Mouse (Mus musculus) MEL (cell line): ENCODE measurements around the gene Atg5. TPM values are rescaled to one million over a fixed set of nuclear protein-coding genes. Genes with fewer than 3 reads are reported as not detected.

Experiments used
- DNase-seq: peaks from one replicate; pipeline ENCODE4 v3.0.0; 2011; ENCODE audit warnings: low read depth, low spot score
- H3K27ac ChIP-seq: 2 replicates; pipeline ENCODE4 v1.5.1; 2012; ENCODE audit warnings: low read depth, mild to moderate bottlenecking, control low read depth, low read length, moderate library complexity; ENCODE audit not compliant: control insufficient read depth
- H3K27me3 ChIP-seq, 2 experiments: fragments of 150-350 bp in 1 of 2; sonication (generic) in 1 of 2; 2 replicates each; pipeline ENCODE4 v1.6.1; 2012; ENCODE audit warnings: low read length in 2 of 2, mild to moderate bottlenecking in 2 of 2, improper control_type of control experiment in 1 of 2, moderate library complexity in 1 of 2; ENCODE audit not compliant: insufficient read depth in 2 of 2, control insufficient read depth in 1 of 2
- H3K36me3 ChIP-seq, 2 experiments: 2 replicates each; pipeline ENCODE4 v1.6.1; 2012 to 2014; ENCODE audit warnings: low read length in 2 of 2, improper control_type of control experiment in 1 of 2, inconsistent platforms in 1 of 2, mild to moderate bottlenecking in 1 of 2; ENCODE audit not compliant: insufficient read depth in 2 of 2, control insufficient read depth in 1 of 2
- H3K4me1 ChIP-seq, 2 experiments: fragments of 150-350 bp in 1 of 2; sonication (generic) in 1 of 2; 2 replicates each; pipeline ENCODE4 v1.6.1; 2012; ENCODE audit warnings: low read length in 2 of 2, improper control_type of control experiment in 1 of 2, mild to moderate bottlenecking in 1 of 2; ENCODE audit not compliant: insufficient read depth in 2 of 2, control insufficient read depth in 1 of 2
- H3K4me3 ChIP-seq, 2 experiments: fragments of 150-350 bp in 1 of 2; sonication (generic) in 1 of 2; 2 replicates each; pipeline ENCODE4 v1.5.1; 2012; ENCODE audit warnings: low read depth in 2 of 2, low read length in 2 of 2, mild to moderate bottlenecking in 2 of 2, moderate library complexity in 2 of 2, control low read depth in 1 of 2, improper control_type of control experiment in 1 of 2; ENCODE audit not compliant: control insufficient read depth in 1 of 2, insufficient read depth in 1 of 2
- H3K79me2 ChIP-seq: 2 replicates; pipeline ENCODE4 v1.6.1; 2012; ENCODE audit warnings: mild to moderate bottlenecking, low read length, moderate library complexity; ENCODE audit not compliant: control insufficient read depth, poor library complexity, insufficient read depth
- H3K9ac ChIP-seq: 2 replicates; pipeline ENCODE4 v1.6.1; 2012; ENCODE audit warnings: low read depth, mild to moderate bottlenecking, control low read depth, low read length, moderate library complexity; ENCODE audit not compliant: control insufficient read depth, poor library complexity, severe bottlenecking
- H3K9me3 ChIP-seq: fragments of 150-350 bp; sonication (generic); replicated peaks from 2 replicates; pipeline ENCODE4 v1.6.1; 2012; ENCODE audit warnings: mild to moderate bottlenecking, low read length, improper control_type of control experiment, moderate library complexity; ENCODE audit not compliant: insufficient read depth
- CHD2 ChIP-seq: IDR thresholded peaks from 2 replicates; pipeline ENCODE4 v1.6.1; 2011; ENCODE audit warnings: low read length, improper control_type of control experiment
- CTCF ChIP-seq, 3 experiments: IDR thresholded peaks in 2 of 3; conservative IDR thresholded peaks in 1 of 3; 2 replicates each; pipeline ENCODE4 v1.5.1; 2011 to 2012; ENCODE audit warnings: low read length in 3 of 3, low read depth in 2 of 3, mild to moderate bottlenecking in 2 of 3, improper control_type of control experiment in 1 of 3, inconsistent platforms in 1 of 3, mixed read lengths in 1 of 3, moderate library complexity in 1 of 3; ENCODE audit not compliant: control insufficient read depth in 1 of 3, insufficient read depth in 1 of 3, poor library complexity in 1 of 3, severe bottlenecking in 1 of 3
- E2F4 ChIP-seq: IDR thresholded peaks from 2 replicates; pipeline ENCODE4 v1.6.1; 2011; ENCODE audit warnings: low read depth, low read length, improper control_type of control experiment, borderline replicate concordance
- EP300 ChIP-seq, 2 experiments: IDR thresholded peaks; 2 replicates each; pipeline ENCODE4 v1.6.1; 2011; ENCODE audit warnings: improper control_type of control experiment in 2 of 2, low read length in 2 of 2, low read depth in 1 of 2, mild to moderate bottlenecking in 1 of 2
- GABPA ChIP-seq: IDR thresholded peaks from 2 replicates; pipeline ENCODE4 v1.6.1; 2012; ENCODE audit warnings: low read depth, mild to moderate bottlenecking, inconsistent platforms, low read length, improper control_type of control experiment, moderate library complexity
- HCFC1 ChIP-seq: IDR thresholded peaks from 2 replicates; pipeline ENCODE4 v1.6.1; 2012; ENCODE audit warnings: low read depth, mild to moderate bottlenecking, inconsistent platforms, low read length, improper control_type of control experiment, moderate library complexity
- JUND ChIP-seq: IDR thresholded peaks from 2 replicates; pipeline ENCODE4 v1.6.1; 2011; ENCODE audit warnings: low read depth, mild to moderate bottlenecking, improper control_type of control experiment, low read length
- KAT2A ChIP-seq: conservative IDR thresholded peaks from 2 replicates; pipeline ENCODE4 v1.6.1; 2012; ENCODE audit warnings: low read depth, low read length, improper control_type of control experiment, inconsistent platforms
- MAX ChIP-seq: IDR thresholded peaks from 2 replicates; pipeline ENCODE4 v1.6.1; 2011; ENCODE audit warnings: low read length, improper control_type of control experiment
- MEF2A ChIP-seq: IDR thresholded peaks from 2 replicates; pipeline ENCODE4 v1.6.1; 2014; ENCODE audit warnings: low read depth, mild to moderate bottlenecking, inconsistent platforms, low read length, improper control_type of control experiment; ENCODE audit not compliant: poor library complexity, insufficient replicate concordance, severe bottlenecking; ENCODE audit errors: extremely low read depth
- MXI1 ChIP-seq: IDR thresholded peaks from 2 replicates; pipeline ENCODE4 v1.6.1; 2011; ENCODE audit warnings: mild to moderate bottlenecking, low read depth, low read length, improper control_type of control experiment
- MYC ChIP-seq: IDR thresholded peaks from 2 replicates; pipeline ENCODE4 v1.6.1; 2011; ENCODE audit warnings: low read depth, mild to moderate bottlenecking, low read length, improper control_type of control experiment, moderate library complexity
- POLR2AphosphoS2 ChIP-seq: IDR thresholded peaks from 2 replicates; pipeline ENCODE4 v1.6.1; 2011; ENCODE audit warnings: low read length, improper control_type of control experiment
- POLR2AphosphoS5 ChIP-seq: IDR thresholded peaks from 2 replicates; pipeline ENCODE4 v1.6.1; 2012; ENCODE audit warnings: low read depth, borderline replicate concordance, mild to moderate bottlenecking, inconsistent platforms, low read length, moderate library complexity, mixed read lengths
- RAD21 ChIP-seq: IDR thresholded peaks from 2 replicates; pipeline ENCODE4 v1.6.1; 2011; ENCODE audit warnings: mild to moderate bottlenecking, low read depth, low read length, improper control_type of control experiment
- RCOR1 ChIP-seq: IDR thresholded peaks from 2 replicates; pipeline ENCODE4 v1.6.1; 2012; ENCODE audit warnings: low read depth, mild to moderate bottlenecking, inconsistent platforms, low read length, improper control_type of control experiment
- TBP ChIP-seq: IDR thresholded peaks from 2 replicates; pipeline ENCODE4 v1.8.0; 2011; ENCODE audit warnings: low read depth, low read length, improper control_type of control experiment
- UBTF ChIP-seq: IDR thresholded peaks from 2 replicates; pipeline ENCODE4 v1.6.1; 2012; ENCODE audit warnings: low read depth, mild to moderate bottlenecking, inconsistent platforms, low read length, improper control_type of control experiment, moderate library complexity, borderline replicate concordance; ENCODE audit not compliant: insufficient read depth
- USF1 ChIP-seq: IDR thresholded peaks from 2 replicates; pipeline ENCODE4 v1.6.1; 2014; ENCODE audit warnings: low read depth, mild to moderate bottlenecking, inconsistent platforms, low read length, improper control_type of control experiment, moderate library complexity
- USF2 ChIP-seq, 2 experiments: IDR thresholded peaks; 2 replicates each; pipeline ENCODE4 v1.6.1; 2011 to 2012; ENCODE audit warnings: improper control_type of control experiment in 2 of 2, low read length in 2 of 2, borderline replicate concordance in 1 of 2, inconsistent platforms in 1 of 2, low read depth in 1 of 2, mild to moderate bottlenecking in 1 of 2; ENCODE audit not compliant: insufficient read depth in 1 of 2
- ZC3H11A ChIP-seq: IDR thresholded peaks from 2 replicates; pipeline ENCODE4 v1.6.1; 2012; ENCODE audit warnings: low read depth, mild to moderate bottlenecking, inconsistent platforms, low read length, improper control_type of control experiment
- ZMIZ1 ChIP-seq: IDR thresholded peaks from 2 replicates; pipeline ENCODE4 v1.6.1; 2012; ENCODE audit warnings: low read depth, mild to moderate bottlenecking, inconsistent platforms, low read length, improper control_type of control experiment, moderate library complexity
- ZNF384 ChIP-seq: IDR thresholded peaks from 2 replicates; pipeline ENCODE4 v1.6.1; 2012; ENCODE audit warnings: low read depth, mild to moderate bottlenecking, inconsistent platforms, low read length, improper control_type of control experiment
- polyA plus RNA-seq, 2 experiments: library from polyadenylated mRNA; stranded (reverse) in 1 of 2; unstranded in 1 of 2; fragments of >175 nt in 1 of 2; fragments of >200 nt in 1 of 2; gene quantifications; 2 replicates each; pipeline versions ENCODE4 v1.2.1 to v1.2.4; 2012; ENCODE audit warnings: low replicate concordance in 2 of 2, low read depth in 1 of 2; ENCODE audit not compliant: insufficient read length in 2 of 2, insufficient read depth in 1 of 2, missing spikeins in 1 of 2
- total RNA-seq: library from RNA; depleted of rRNA; stranded (reverse); fragments of 300-350 nt; gene quantifications from 2 replicates; pipeline ENCODE4 v1.2.3, GENCODE M21; 2012

Gene Atg5
- total and polyA plus RNA-seq, 3 experiments: 28.8 to 30.2 TPM; not detected in 1

DNA sequence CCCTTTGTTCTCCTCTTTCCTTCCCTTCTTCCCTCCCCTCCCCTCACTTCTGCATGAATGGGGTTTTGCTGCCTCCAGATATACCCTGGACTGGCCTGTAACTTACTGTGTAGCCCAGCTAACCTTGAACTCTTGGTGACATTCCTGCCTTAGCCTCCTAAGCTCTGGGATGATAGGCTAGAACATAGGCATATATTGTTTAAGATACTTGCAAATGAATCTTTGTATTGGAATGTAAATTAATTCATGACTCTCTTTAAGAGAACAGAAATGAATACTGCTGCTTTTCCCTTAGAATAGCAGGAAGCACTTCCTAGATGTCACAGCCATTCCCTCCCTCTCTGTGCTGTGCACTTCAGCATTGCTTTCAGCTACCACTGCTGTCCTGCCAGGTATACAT, 40.1 kb downstream of the Atg5 start:
- Histone ChIP-seq H3K27me3 (no peaks in the 10 kb centered on the region), H3K4me3 (no peak overlapping the region), H3K4me1 (no peaks in the 10 kb centered on the region), H3K36me3 (peaks cover 0 to 3% of the 10 kb centered on the region in 2 experiments; a peak in 2 of 4 replicates), H3K27ac (no peak overlapping the region), H3K79me2 (no peaks in the 10 kb centered on the region), H3K9me3 (no peaks in the 10 kb centered on the region), H3K9ac (no peak overlapping the region)
- TF ChIP-seq JUND (no peak), UBTF (no peak), RCOR1 (no peak), USF1 (no peak), MEF2A (no peak), ZMIZ1 (no peak), HCFC1 (no peak), MYC (no peak), E2F4 (no peak), KAT2A (no peak)
- no peak for DNase-seq

DNA sequence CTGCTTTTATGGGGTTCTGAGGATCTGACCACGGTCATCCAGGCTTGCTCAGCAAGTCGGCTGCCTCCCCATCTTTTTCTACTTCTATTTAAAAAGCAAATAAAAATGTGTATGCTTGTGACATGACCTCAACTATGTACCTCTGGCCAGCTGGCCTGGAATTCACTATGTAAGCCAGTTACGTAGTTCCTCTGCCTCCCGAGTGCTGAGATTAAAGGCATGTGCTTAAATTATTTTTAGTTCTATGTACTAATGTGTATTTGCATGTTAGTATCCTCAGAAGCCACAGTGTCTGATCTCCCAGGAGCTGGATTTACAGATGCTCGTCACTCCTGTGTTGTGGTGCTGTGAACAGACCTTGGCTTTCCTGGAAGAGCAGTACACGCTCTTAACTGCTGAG, 41.1 kb downstream of the Atg5 start:
- no peak for DNase-seq

GRCm38 (mm10) chr10:44315276-44315675, 47.1 kb downstream of the Atg5 start:
- Histone ChIP-seq H3K27me3 (no peaks in the 10 kb centered on the region), H3K9ac (no peak overlapping the region), H3K36me3 (peaks cover 0 to 2% of the 10 kb centered on the region in 2 experiments; a peak in 1 of 4 replicates), H3K9me3 (no peaks in the 10 kb centered on the region), H3K4me1 (no peaks in the 10 kb centered on the region), H3K27ac (no peak overlapping the region), H3K79me2 (no peaks in the 10 kb centered on the region), H3K4me3 (no peak overlapping the region)
- DNase-seq: no peak
- TF ChIP-seq EP300 (IDR thresholded peaks at IDR 0.05; ENCODE audit: low read depth in 1 of 2, low read length in 2 of 2): no peak
- no peak for TF ChIP-seq USF1
- no peak for TF ChIP-seq USF2 (IDR thresholded peaks at IDR 0.05; ENCODE audit: borderline replicate concordance in 1 of 2, insufficient read depth in 1 of 2, low read depth in 1 of 2, low read length in 2 of 2)
- TF ChIP-seq MXI1: no peak
- no peak for TF ChIP-seq CTCF (IDR thresholded peaks at IDR 0.05 in 2 of 3, conservative IDR thresholded peaks at IDR 0.05 in 1 of 3; ENCODE audit: control insufficient read depth in 1 of 3, insufficient read depth in 1 of 3, low read depth in 2 of 3, low read length in 3 of 3, poor library complexity in 1 of 3, severe bottlenecking in 1 of 3)
- no peak for TF ChIP-seq MEF2A
- TF ChIP-seq TBP: no peak
- TF ChIP-seq ZMIZ1: no peak
- no peak for TF ChIP-seq RAD21
- no peak for TF ChIP-seq MAX
- no peak for TF ChIP-seq KAT2A
- no peak for TF ChIP-seq ZNF384

More for the DNA sequence above, 41.1 kb downstream of the Atg5 start:
- Histone ChIP-seq H3K36me3 (peaks cover 0 to 5% of the 10 kb centered on the region in 2 experiments; a peak in 2 of 4 replicates), H3K27me3 (no peaks in the 10 kb centered on the region), H3K9me3 (no peaks in the 10 kb centered on the region), H3K9ac (no peak overlapping the region), H3K4me1 (no peaks in the 10 kb centered on the region), H3K4me3 (no peak overlapping the region), H3K27ac (no peak overlapping the region), H3K79me2 (no peaks in the 10 kb centered on the region)
- TF ChIP-seq POLR2AphosphoS5 (no peak), POLR2AphosphoS2 (no peak), CHD2 (no peak), JUND (no peak), MYC (no peak), GABPA (no peak), USF2 (IDR thresholded peaks at IDR 0.05; ENCODE audit: borderline replicate concordance in 1 of 2, insufficient read depth in 1 of 2, low read depth in 1 of 2, low read length in 2 of 2) (no peak), ZC3H11A (no peak), CTCF (IDR thresholded peaks at IDR 0.05 in 2 of 3, conservative IDR thresholded peaks at IDR 0.05 in 1 of 3; ENCODE audit: control insufficient read depth in 1 of 3, insufficient read depth in 1 of 3, low read depth in 2 of 3, low read length in 3 of 3, poor library complexity in 1 of 3, severe bottlenecking in 1 of 3) (no peak)
